Mouse (Mus musculus): ENCODE data around the gene Fgd2.
A peak's percentile ranks its signal among the peaks of the same experiment; 100 is the strongest.

Gene Fgd2

DNA sequence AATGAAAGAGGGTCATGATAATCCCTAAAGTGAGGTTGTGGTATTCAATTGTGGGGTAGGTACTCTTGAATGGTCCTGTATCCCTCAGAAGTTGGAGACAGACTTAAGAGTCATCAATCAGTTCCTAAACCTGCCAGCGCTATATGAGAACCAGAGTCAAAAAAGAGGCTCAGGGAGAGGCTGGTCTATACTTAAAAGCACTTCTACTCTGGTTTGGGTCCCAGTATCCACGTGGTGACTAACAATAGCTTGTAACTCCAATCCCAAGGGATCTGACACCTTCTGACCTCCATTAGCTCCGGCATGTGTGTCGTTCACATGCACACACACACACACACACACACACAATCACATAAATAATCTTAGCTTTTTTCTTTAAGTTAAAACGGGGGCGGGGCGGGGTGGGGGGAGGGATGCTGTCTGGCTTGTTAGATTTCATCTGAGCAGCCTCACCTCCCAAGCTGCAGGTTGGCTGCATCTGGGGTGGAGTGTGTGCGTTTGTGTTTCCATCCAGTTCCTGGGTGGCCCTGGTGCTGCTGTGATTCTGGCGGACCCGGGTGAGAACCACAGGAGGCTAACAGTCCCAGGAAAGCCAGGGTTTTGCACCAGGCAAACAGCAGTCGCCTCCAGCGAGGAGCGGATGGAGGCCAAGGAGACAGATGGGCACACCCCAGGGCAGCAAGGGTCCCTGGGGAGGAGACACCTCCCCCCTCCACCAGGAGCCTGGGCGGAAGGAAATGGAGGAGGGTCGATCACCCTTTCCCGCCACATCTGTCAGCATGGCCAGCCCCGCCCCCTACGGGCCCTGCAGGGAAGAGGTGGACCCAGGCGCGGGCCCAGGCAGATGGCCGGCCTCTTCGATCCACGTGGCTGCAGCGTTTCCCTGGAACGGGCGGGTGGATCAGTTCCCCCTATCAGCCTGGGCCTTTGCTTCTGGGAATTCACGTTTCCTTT is 37.0 kb downstream of the Fgd2 start:
- DNase-seq (ENCODE audit: low read depth), result peak; percentile 92

DNA sequence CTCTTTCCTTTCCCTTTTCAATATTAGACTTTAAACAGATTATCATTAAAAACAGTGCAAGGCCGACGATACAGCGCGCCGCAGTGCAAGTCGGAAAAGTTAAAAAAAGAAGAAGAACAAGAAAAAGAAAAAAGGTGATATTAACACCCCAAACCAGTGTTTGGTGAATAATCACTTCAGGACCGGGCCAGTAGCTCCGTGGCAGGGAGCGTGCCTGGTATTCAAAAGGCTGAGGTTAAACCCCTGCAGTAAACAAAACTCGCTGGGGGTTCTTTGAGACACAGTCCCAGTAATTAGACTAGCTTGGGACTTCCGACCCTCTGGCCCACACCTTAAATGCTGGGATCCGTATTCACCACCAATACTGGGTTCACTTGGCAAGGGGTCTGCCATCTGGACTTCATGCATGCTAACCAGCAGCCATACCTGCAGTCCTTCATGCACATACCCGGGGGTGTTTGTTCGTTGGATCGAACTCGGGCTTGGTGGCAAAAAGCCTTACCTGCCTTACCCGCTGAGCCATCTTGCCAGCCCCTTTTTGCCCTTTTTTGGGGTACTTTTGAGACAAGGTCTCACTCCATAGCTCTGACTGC is 37.8 kb downstream of the Fgd2 start:
- DNase-seq (ENCODE audit: low read depth), result no peak

DNA sequence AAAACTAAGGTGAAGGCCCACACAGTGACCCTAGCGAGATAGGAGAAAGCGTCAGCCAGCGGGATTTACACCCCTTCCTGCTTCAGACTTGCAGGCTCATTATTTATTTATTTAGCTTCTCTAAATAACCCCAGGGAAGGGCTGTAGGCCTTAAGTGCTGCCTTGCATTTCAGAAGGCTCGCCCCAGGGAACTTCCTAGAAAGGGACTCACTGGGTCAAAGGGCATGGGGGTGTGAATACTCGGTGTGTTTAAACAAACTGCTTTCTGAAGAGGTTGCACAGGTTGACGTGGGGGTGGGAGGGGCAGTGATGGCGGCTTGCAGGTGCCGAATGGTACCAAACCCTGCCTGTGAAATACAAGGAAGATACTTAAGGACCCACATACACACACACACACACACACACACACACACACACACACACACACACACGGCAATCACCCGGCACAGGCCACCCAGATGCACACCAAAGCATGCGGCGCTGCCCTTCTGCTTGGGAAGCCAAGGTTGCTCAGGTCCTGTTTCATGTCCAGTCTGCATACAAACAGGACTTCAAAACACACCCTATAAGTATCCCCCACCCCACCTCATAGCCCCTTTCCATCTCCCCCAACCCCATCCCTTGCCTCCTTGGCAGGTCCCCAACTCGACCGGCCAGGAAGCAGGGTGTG is 38.7 kb downstream of the Fgd2 start:
- no peak for DNase-seq (ENCODE audit: low read depth)

DNA sequence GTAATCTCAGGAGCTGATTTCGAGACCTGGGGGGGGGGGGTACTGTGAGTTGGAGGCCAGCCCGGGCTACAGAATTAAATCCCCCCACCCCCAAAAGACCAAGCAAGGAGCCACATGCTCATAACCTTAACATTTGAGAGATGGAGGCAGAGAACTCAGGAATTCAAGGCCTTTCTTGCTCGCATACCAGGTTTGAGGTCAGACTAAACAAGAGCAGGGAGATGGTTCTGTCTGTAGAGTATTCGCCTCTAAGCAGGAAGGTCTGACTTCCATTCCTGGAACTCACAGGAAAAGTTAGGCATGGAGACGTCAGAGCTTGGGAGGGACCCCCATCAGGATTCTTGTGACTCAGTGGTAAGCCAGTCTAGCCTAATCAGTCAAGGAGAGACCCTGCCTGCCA is 39.3 kb downstream of the Fgd2 start:
- no peak for DNase-seq (ENCODE audit: low read depth)

DNA sequence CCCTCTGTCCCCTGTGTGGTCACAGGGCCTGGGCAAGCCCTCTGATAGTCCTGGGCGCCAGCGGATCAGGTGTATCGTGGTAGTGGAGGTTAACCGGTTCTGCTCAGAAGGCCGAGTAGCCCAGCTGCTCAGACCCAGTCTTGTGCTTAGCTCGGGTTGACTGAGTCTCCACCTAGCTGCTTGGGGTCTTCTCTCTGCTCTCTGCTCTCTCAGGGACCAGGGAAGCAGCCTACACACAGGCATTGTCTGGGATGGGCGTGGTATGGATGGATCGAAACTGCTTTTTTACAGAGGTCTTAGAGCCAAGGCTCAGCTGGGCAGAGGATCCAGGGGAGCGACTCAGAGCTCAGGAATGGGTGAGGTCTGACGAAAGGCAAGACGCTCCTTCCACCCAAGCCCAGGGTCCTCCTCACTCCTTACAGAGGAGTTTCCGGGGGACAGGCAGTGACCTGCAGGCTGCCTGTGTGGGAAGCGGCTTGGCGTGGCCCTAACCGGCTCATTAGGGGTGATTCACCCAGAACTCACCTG is 41.1 kb downstream of the Fgd2 start:
- no peak for DNase-seq (ENCODE audit: low read depth)

DNA sequence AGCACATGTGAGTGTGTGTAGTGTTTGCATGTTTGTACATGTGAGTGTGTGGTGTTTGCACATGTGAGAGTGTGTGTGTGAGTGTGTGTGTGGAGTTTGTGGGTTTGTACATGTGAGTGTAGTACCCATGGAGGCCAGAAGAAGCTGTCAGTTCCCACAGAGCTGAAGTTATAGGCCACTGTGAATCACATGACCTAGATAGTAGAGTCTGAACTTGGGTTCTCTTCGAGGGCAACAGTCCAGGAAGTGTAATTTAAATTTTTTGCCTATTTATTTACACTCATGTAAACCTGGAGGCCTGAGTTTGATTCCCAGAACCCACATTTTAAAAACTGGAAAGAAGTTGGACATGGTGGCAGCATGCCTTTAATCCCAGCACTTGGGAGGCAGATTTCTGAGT is 42.5 kb downstream of the Fgd2 start:
- DNase-seq (ENCODE audit: low read depth), result peak; percentile 28

DNA sequence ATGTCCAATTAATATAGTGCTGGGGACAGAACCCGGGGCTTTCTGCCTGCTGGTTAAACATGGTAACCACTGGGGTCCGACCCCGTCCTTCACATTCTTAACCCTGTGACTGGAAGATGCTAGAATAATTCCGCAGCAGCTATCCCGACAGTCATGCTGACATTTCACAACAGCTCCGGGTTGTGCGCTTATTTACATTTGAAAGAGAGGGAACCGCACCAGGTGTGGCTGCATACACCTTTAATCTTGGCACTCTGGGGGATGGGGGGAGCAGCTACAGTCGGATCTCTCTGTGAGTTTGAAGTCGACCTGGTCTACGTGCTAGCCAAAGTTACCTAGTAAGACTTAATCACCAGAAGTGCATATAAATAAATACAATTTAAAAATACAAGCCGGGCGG is 44.8 kb downstream of the Fgd2 start:
- DNase-seq (ENCODE audit: low read depth), result no peak

DNA sequence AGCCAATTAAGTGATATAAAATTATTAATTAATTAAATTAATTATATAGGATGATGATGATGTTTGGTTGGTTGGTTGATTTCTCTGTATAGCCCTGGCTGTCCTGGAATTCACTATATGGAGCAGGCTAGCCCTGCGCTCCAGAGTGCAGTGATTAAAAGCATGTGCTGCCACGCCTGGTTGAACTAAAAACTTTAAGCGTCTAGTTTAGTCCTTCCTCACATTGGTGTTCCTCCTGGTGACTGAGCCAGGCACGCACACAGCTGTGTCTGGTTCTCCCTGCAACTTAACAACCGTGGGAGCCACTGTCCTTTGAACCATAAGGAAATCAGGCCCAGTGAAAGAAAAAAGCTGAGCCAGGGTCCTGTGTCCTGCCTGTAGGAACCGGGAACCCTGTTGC is 45.4 kb downstream of the Fgd2 start:
- DNase-seq (ENCODE audit: low read depth), result no peak

DNA sequence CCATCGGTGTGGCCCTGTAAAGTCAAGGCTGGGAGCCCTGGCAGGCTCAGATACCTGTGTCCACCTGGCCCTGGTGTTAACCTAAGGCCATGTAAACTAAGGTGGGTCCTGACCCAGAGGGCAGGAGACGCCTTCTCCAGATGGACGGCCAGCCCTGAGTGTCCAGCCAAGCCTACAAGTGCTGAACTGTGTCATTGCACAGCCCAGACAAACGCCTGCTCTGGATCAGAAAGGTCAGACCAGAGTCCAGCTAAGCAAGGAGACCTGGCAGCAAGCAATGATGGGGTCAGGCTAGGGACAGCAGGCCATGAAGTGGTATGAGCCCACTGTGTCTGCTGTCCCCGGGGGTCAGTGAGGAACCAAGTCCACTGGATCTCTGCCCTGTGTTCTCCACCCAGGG is 46.7 kb downstream of the Fgd2 start:
- DNase-seq (ENCODE audit: low read depth), result no peak

DNA sequence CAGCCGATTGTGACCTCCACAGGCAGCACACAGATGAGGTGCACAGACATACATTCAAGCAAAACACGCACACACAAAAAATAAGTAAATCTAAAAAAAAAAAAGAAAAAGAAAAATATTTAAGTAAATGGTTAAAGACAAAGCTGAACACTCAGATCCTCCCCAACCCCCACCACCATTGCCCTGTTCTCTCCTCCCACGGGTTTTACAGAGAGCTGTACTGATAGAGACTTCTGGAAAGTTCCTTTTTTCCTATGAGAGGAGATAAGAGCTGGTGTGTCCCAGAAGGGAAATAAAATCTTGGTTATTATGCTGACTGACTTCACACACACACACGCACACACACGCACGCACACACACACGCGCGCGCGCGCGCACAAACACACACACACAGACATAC is 47.6 kb downstream of the Fgd2 start:
- DNase-seq (ENCODE audit: low read depth), result no peak

DNA sequence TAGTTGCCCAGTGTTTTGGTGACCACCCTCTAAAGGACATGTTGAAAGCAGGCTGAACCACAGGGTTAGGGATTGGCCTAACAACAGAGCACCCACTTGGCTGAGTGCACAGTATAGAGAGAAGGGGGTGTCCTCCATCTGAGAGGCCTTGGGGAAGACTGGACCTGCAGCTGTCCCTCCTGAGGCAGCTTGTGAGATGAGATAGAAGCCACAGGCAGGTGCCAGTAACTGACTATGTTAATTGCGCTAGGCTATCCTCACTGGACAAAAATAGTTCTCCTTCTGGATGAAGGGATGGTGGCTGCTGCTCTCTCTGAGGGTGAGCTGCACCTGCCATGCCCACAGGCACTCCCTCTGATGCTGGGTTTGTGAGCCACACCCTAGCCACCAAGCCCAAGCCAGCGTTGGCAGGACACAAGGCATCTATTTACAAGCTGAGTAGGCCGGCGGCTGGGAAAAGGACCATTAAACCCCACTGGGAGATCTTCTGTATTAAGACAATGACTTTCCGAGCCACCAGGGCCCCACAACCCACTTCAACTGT is 49.2 kb downstream of the Fgd2 start:
- DNase-seq (ENCODE audit: low read depth), result no peak

DNA sequence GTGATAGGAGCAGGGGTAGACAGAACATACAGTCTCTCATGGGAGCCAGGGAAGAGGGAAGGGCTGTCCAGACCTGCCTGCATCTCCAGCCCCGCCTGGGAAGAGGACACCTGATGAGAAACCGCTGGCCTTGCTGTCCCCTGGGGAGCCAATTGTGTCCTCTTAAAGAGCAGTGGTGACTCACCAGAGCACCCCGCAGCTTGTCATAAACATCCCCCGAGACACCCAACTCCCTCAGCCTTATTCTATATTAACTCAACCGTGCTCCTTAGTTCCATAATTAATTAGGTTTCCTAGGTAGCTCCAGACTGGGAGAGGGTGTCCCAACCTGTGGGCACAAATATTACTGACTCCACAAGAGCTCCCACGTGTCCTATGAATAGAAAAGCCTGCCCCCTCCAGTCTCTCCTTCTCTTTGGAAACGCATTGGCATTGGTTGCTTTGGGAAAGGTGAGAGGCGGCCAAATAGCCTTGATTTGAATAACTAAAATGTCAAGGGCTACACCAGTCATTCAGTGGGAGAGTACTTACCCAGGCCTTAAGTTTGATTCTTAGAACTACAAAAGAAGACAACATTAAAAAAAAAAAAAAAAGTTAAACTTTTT is 51.2 kb downstream of the Fgd2 start:
- no peak for DNase-seq (ENCODE audit: low read depth)

DNA sequence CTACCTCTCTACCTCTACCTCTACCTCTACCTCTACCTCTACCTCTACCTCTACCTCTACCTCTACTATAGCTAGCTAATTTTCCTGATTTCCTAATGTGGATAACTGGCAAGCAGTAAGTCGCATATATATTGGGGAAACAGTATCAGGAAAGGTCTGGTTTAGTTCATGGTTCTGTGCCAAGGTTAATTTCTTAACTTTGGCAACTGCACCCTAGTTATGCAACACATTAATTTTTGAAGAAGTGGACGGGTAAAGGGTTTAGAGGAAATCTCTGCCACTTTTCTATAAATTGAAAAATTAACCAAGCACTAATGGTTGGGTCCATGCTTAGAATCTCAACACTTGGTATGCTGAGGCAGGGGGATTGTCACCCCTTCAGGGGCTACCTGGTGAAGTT is 53.9 kb downstream of the Fgd2 start:
- peak; percentile 32 for DNase-seq (ENCODE audit: low read depth)

DNA sequence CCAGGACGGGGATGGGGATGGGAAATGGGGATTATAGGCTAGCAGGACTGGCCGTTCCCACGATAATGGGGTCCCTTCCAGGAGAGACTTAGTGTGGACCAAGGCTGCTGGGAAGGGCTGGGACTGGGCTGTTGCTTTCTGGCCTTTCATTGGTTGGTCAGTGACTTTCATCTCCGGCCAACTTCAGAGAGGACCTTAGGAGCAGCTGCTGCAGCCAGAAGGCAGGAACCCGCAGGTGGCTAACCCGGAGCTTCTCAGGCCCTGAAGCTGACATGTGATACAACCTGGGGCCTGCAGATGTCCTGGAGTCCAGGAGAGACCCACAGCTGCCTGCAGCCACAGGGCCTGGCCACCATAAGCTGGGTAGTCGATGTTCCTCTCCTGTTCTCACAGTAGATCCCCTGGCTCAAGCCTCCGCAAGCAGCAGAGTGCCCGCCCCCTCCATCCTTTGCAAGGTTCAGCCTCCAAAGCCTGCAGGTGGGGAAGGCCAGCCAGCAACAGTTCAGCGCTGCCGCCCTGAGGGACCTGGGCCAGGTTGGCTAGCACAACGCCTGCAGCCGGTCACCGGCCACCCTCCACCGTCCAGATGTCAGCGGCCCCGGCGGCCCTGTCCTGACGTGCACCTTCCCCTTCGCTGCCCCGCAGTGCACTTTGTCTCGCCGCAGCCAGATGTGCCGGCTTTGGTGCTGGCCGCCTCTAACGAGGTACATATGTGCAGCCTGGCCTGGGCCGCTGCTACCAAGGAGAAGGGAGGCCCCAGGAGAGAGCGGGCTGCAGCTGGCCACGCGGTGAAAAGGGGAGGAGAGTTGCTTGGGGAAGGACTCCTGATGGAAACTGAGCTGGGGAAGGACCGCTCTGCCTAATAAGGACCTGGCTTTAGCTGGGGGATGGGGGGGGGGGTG is 55.3 kb downstream of the Fgd2 start:
- no peak for DNase-seq (ENCODE audit: low read depth)

DNA sequence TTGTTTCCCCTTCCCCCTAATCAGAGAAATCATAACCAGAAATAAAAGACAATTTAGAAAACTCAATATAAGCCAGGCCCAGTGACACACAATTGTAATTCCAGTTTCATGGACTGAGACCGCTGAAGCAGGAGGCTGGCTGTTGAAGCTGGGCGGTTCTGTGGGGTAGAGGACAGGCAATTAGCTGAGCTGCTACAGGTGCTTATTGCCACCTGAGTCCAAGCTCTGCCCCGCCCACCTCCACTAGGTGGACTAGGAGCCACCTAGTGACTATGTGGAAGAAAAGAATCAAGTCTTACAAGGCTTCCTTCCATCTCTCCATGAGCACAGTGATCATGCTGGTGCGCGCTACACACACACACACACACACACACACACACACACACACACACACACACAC is 56.0 kb downstream of the Fgd2 start:
- no peak for DNase-seq (ENCODE audit: low read depth)

DNA sequence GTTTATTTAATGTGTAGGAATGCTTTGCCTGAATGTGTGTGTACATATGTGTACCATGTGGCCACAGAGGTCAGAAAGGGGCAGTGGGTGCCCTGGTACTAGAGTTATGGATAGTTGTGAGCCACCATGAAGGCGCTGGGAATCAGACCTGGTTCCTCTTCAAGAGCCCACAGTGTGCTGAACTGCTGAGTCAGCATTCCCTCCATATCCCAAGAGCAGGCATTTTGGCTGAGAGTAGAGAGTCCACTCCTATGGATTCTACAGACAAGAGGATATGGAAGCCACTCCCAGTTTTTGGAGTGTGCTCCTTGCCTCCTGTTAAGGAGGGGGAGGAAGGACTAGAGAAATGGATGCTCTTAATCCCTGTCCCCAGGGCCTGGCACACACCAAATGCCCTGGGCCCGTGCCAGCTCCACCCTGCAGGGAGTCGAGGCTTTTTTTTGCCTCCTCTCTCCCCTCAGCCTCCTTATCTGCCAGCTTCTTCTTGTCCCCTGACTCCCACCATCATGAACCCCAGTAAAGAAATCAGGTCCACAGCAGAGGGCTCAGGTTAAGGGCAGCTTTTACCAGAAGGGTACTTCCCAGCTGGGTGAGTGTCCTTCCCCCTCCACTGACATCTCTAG is 58.2 kb downstream of the Fgd2 start:
- no peak for DNase-seq (ENCODE audit: low read depth)

DNA sequence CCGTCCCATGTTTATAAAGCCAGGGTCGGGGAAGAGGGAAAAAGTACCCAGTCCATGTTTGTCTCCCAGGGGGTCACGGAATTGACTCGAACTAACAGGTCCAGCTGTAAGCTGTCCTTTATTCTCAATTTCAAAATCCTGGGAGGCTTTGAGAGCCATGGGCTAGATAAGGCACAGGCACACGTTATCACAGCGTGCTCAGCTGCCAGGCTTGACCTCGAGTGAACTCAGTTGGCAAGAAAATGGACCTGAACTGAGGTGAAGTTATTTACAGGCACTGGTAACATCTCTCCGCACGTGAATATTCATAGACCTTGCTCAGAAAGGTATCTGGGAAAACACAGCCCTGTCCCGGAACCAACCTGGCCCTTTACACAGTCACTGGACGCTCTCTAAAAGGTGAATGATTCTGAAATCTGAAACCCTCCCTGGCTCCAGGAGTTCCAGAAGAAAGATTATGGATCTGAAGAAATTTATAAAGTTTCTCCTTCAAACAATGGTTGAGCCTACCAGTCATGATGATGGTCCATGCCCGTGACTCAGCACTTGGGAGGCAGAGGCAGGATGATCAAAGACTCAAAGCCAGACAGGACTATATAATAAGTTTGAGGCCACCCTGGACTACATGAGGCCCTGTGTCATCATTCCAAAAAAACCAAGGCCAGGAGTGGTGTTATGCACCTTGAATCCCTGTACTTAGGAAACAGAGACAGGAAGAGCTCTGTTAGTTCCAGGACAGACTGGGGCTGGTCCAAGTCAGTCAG is 59.4 kb downstream of the Fgd2 start:
- no peak for DNase-seq (ENCODE audit: low read depth)

DNA sequence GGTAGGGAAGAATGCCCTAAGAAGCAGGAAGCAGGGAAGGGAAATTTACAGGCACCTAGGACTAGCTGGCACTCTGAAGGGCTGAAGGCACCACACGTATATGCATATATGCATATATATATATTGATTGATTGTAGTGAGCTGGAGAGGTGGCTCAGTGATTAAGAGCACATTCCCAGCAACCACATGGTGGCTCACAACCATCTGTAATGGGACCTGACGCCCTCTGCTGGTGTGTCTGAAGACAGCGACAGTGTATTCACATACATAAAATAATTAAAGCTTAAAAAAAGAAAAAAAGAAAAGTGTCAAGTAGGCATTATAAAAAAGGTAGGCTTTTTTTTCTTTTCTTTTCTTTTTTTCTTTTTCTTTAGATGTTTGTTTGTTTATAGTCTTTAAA is 60.6 kb downstream of the Fgd2 start:
- no peak for DNase-seq (ENCODE audit: low read depth)

DNA sequence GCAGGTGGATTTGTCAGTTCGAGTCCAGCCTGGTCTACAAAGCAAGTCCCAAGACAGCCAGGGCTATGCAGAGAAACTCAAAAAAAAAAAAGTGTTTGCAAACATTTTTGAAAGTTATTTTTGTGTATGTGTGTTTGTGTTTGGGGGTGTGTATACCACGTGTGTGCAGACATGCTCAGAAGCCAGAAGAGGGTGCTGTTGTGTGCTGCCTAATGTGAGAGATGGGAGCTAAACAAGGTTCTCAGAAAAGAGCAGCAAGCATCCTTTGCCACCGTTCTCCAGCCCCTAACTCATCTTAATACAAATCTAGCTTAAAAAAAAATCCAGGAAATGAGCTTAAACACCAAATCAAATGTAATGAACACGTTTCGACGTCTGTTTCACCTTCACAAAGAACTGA is 61.6 kb downstream of the Fgd2 start:
- DNase-seq (ENCODE audit: low read depth), result peak; percentile 53
